Mouse (Mus musculus) stomach, embryonic 16.5 days (tissue): Measurements from ENCODE around the gene 1500009L16Rik. TPM values are rescaled to one million over a fixed set of nuclear protein-coding genes. Genes with fewer than 3 reads are reported as not detected.

Experiments
- ATAC-seq: fragments of 200-750 bp; cut with Nextera tagmentation; 2 replicates; pipeline ENCODE4 v1.8.0; 2017; ENCODE audit warnings: moderate number of reproducible peaks, moderate TSS enrichment; ENCODE audit not compliant: insufficient read depth, low FRiP score
- H3K27ac ChIP-seq: fragments of 300-500 bp; sonication (generic); 2 replicates; pipeline ENCODE4 v1.5.1; 2014; ENCODE audit warnings: low read length
- H3K27me3 ChIP-seq: fragments of 300-500 bp; sonication (generic); 2 replicates; pipeline ENCODE4 v1.6.1; 2014; ENCODE audit warnings: low read length, control low read depth, mixed read lengths; ENCODE audit not compliant: control insufficient read depth, insufficient read depth
- H3K36me3 ChIP-seq: fragments of 300-500 bp; sonication (generic); 2 replicates; pipeline ENCODE4 v1.6.1; 2014; ENCODE audit warnings: low read length; ENCODE audit not compliant: control insufficient read depth, insufficient read depth
- H3K4me1 ChIP-seq: fragments of 300-500 bp; sonication (generic); 2 replicates; pipeline ENCODE4 v1.6.1; 2014; ENCODE audit warnings: low read length, control low read depth, mixed read lengths; ENCODE audit not compliant: control insufficient read depth, insufficient read depth
- H3K4me2 ChIP-seq: fragments of 300-500 bp; sonication (generic); 2 replicates; pipeline ENCODE4 v1.6.1; 2014; ENCODE audit warnings: low read depth, low read length, mixed read lengths
- H3K4me3 ChIP-seq: fragments of 300-500 bp; sonication (generic); replicated peaks from 2 replicates; pipeline ENCODE4 v1.5.1; 2014; ENCODE audit warnings: mild to moderate bottlenecking, low read length
- H3K9ac ChIP-seq: fragments of 300-500 bp; sonication (generic); 2 replicates; pipeline ENCODE4 v1.6.1; 2014; ENCODE audit warnings: low read length
- H3K9me3 ChIP-seq: fragments of 300-500 bp; sonication (generic); replicated peaks from 2 replicates; pipeline ENCODE4 v1.6.1; 2016; ENCODE audit warnings: low read length, control low read depth; ENCODE audit not compliant: control insufficient read depth
- WGBS: fragments of 180-500 bp; shearing (Covaris S2); extraction: QIAGEN DNeasy Blood & Tissue Kit; methylation state at CpG from one replicate; pipeline ENCODE4 v1.1.7; 2014; 5-methylcytosine and 5-hydroxymethylcytosine counted together
- polyA plus RNA-seq: library from polyadenylated mRNA; unstranded; fragments of >200 nt; fragmentation: Nextera tagmentation; extraction: Ambion mirVana; gene quantifications from 2 replicates; pipeline ENCODE4 v1.2.1, GENCODE M21; 2015

The 1500009L16Rik gene
- polyA plus RNA-seq, 1 experiment from 2014 or later: 23.9 TPM

DNA sequence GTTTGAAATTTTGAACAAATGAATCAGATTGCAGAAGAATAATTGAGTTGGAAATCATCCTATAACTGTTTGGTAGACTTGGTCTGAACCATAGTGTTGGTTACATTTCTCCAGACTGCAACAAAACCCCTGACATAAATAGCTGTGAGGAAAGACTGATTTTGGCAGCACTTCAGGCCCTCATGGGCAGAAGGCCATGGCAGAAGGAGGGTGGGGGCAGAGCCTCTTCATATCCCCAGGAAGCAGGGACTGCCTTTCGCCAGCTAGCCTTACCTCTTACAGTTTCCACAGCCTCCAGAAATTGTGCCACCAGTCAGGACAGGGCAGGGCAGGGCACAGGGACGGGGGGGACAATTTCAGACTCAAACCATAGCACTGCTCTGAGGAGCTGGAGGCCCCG is 22.0 kb downstream of the 1500009L16Rik start:
- ATAC-seq: no peak
- WGBS: 80% methylated on average over 3 of the region's 3 CpGs
- Histone ChIP-seq H3K27me3 (no peaks in the 10 kb centered on the region), H3K4me1 (no peaks in the 10 kb centered on the region), H3K4me3 (no peak overlapping the region), H3K9me3 (peaks cover 4% of the 10 kb centered on the region; the same call in 1 of the 2 replicates), H3K9ac (no peak overlapping the region), H3K4me2 (no peak overlapping the region), H3K27ac (no peak overlapping the region), H3K36me3 (no peaks in the 10 kb centered on the region)

DNA sequence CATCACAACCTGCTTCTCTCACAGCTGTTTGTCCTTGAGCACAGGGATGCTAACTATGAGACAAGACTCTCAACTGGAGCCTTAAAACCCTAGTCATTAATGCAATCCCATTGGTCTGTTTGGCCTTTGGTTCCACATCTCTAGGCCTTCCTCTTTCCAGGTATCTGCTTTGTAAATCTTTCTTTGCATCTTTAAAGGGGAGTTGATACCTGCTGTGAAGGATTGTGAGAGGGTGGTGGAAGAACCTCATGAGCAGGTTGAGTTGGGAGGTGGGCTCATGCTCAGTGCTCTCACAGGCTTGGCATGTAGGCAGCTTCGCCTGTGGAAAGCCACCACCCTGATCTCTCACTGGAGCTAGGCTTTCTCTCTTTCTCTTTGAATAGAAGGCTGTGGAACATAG is 30.4 kb downstream of the 1500009L16Rik start:
- no peaks in the 10 kb centered on the region for H3K9me3 ChIP-seq
- ATAC-seq: no peak
- H3K9ac ChIP-seq: no peak overlapping the region
- H3K4me2 ChIP-seq: no peak overlapping the region
- H3K36me3 ChIP-seq: no peaks in the 10 kb centered on the region
- no peak overlapping the region for H3K27ac ChIP-seq
- no peaks in the 10 kb centered on the region for H3K4me1 ChIP-seq
- WGBS: 80% methylated on average over 1 of the region's 1 CpGs
- H3K27me3 ChIP-seq: no peaks in the 10 kb centered on the region
- H3K4me3 ChIP-seq: no peak overlapping the region

- WGBS: 67% methylated on average over 17 of the region's 17 CpGs
- Histone ChIP-seq H3K27ac (no peak overlapping the region), H3K27me3 (no peaks in the 10 kb centered on the region), H3K4me1 (no peaks in the 10 kb centered on the region), H3K4me2 (no peak overlapping the region), H3K36me3 (no peaks in the 10 kb centered on the region; the same call in 1 of the 2 replicates), H3K9ac (no peak overlapping the region), H3K9me3 (no peaks in the 10 kb centered on the region), H3K4me3 (no peak overlapping the region)
- ATAC-seq: no peak
Observed at GRCm38 (mm10) chr10:83757343-83757962, 34.8 kb downstream of the 1500009L16Rik start.

GRCm38 (mm10) chr10:83758732-83759131 is 36.1 kb downstream of the 1500009L16Rik start:
- no peak for ATAC-seq
- H3K9me3 ChIP-seq: no peaks in the 10 kb centered on the region
- H3K4me1 ChIP-seq: no peaks in the 10 kb centered on the region
- H3K4me2 ChIP-seq: no peak overlapping the region
- H3K36me3 ChIP-seq: no peaks in the 10 kb centered on the region; the same call in 1 of the 2 replicates
- 86% methylated on average over 13 of the region's 13 CpGs for WGBS
- no peak overlapping the region for H3K9ac ChIP-seq
- H3K27me3 ChIP-seq: no peaks in the 10 kb centered on the region
- no peak overlapping the region for H3K27ac ChIP-seq
- H3K4me3 ChIP-seq: no peak overlapping the region

DNA sequence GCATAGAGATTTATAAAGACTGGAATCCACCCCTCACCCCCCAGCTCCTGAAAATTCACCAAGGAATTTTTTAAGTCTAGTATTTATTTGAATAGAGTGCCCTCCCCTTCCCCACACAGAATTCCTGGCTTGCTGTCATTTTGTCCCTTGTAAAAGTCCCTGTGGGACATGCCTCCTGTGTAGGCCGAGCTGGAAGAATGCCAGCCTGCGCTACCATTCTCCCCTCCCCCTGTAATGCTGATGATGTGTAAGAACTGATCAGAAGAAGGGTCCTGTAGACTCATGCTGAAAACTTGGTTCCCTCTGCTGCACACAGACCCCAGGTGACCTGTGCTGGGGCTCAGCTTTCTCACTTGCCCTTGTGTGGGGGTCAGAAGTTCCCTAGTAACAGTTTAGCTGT is 37.9 kb downstream of the 1500009L16Rik start:
- ATAC-seq: no peak
- 66% methylated on average over 2 of the region's 2 CpGs for WGBS
- Histone ChIP-seq H3K9ac (no peak overlapping the region), H3K36me3 (no peaks in the 10 kb centered on the region; the same call in 1 of the 2 replicates), H3K9me3 (0 out of 2 replicates have a peak, but pooled peaks cover 5% of the 10 kb centered on the region), H3K27ac (no peak overlapping the region), H3K27me3 (no peaks in the 10 kb centered on the region), H3K4me2 (no peak overlapping the region), H3K4me3 (no peak overlapping the region), H3K4me1 (no peaks in the 10 kb centered on the region)

- Histone ChIP-seq H3K36me3 (no peaks in the 10 kb centered on the region; the same call in 1 of the 2 replicates), H3K27me3 (no peaks in the 10 kb centered on the region), H3K4me3 (no peak overlapping the region), H3K4me2 (no peak overlapping the region), H3K27ac (no peak overlapping the region), H3K9ac (no peak overlapping the region), H3K9me3 (0 out of 2 replicates have a peak, but pooled peaks cover 5% of the 10 kb centered on the region), H3K4me1 (no peaks in the 10 kb centered on the region)
- WGBS: 84% methylated on average over 4 of the region's 4 CpGs
- ATAC-seq: no peak
Observed at GRCm38 (mm10) chr10:83763891-83764290, 41.2 kb downstream of the 1500009L16Rik start.

DNA sequence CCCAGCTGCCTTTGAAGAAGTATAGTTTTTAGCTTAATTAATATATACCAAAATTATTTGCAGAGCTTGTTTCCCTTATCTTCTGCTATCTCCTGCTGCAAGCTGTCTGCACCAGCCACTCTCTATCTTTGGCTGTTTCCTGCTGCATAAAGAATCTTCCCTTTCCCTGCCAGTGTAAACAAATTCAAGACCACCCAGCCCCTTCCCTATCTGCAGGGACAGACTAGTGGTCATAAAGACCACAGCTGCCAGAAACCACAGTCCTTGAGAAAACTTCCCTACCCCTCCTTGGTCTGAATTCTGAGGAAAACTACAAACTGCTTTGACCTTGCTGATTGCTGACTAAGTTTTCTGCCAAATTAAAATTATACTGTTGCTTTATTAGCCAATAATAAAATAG is 44.2 kb downstream of the 1500009L16Rik start:
- H3K27me3 ChIP-seq: no peaks in the 10 kb centered on the region
- H3K4me1 ChIP-seq: no peaks in the 10 kb centered on the region
- no peak overlapping the region for H3K4me3 ChIP-seq
- ATAC-seq: no peak
- no peak overlapping the region for H3K4me2 ChIP-seq
- no peak overlapping the region for H3K9ac ChIP-seq
- no peak overlapping the region for H3K27ac ChIP-seq
- no peaks in the 10 kb centered on the region for H3K36me3 ChIP-seq
- 0 out of 2 replicates have a peak, but pooled peaks cover 5% of the 10 kb centered on the region for H3K9me3 ChIP-seq

- no peaks in the 10 kb centered on the region for H3K27me3 ChIP-seq
- no peaks in the 10 kb centered on the region for H3K4me1 ChIP-seq
- H3K27ac ChIP-seq: no peak overlapping the region
- H3K4me2 ChIP-seq: no peak overlapping the region
- 43% methylated on average over 11 of the region's 11 CpGs for WGBS
- peaks cover 10% of the 10 kb centered on the region; the same call in 1 of the 2 replicates for H3K9me3 ChIP-seq
- 0 out of 2 replicates have a peak overlapping the region, but pooled peaks have one; percentile 22 for H3K9ac ChIP-seq
- no peaks in the 10 kb centered on the region for H3K36me3 ChIP-seq
- ATAC-seq: no peak
- H3K4me3 ChIP-seq: no peak overlapping the region
Observed at GRCm38 (mm10) chr10:83776272-83776878, 53.7 kb downstream of the 1500009L16Rik start.

DNA sequence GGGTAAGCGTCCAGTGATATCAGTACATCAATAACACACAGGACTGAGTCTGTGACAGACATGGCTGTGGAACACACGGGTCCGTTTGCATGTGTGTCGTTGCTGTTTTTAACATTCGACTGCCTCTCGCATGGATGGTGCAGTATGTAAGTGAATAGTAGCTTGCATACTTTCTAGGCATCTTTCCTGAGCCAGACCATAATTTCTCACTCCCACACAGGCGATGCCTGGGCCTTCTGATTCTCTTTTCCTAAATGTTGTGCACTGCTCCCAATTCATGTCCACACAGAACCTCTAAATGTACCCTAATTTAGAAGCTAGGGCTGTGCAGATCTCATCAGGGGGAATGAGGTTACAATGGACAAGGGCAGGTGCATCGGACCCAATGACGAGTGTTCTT is 54.6 kb downstream of the 1500009L16Rik start:
- peaks cover 10% of the 10 kb centered on the region; the same call in 1 of the 2 replicates for H3K9me3 ChIP-seq
- ATAC-seq: no peak
- no peak overlapping the region for H3K27ac ChIP-seq
- no peaks in the 10 kb centered on the region for H3K27me3 ChIP-seq
- no peaks in the 10 kb centered on the region for H3K36me3 ChIP-seq
- H3K4me3 ChIP-seq: no peak overlapping the region
- no peak overlapping the region for H3K9ac ChIP-seq
- no peak overlapping the region for H3K4me2 ChIP-seq
- no peaks in the 10 kb centered on the region for H3K4me1 ChIP-seq
- 82% methylated on average over 9 of the region's 9 CpGs for WGBS
